Comparison of ENCODE assay signal across 8 mouse cellular contexts in genomic region chr7:45628364-45629294, GRCm38 (mm10). TPM values are rescaled to one million over a fixed set of nuclear protein-coding genes. Genes with fewer than 3 reads are reported as not detected.
DNase-seq lines count a peak whose midpoint lies in the region; ATAC-seq and TF ChIP-seq lines count a peak whose summit lies in the region.

No protein-coding gene starts in this region.

- TF ChIP-seq CTCF in gastrocnemius, adult 2 months (IDR thresholded peaks at IDR 0.05): peak; percentile 97

- WGBS in hindbrain, embryonic 16.5 days: under 1% methylated on average over 88 of the region's 105 CpGs

- H3K27ac ChIP-seq in gastrocnemius, adult 2 months: peak overlapping the region; percentile 86
- peak overlapping the region; percentile 82 for H3K27ac ChIP-seq in hindbrain, embryonic 16.5 days (ENCODE audit: low read depth, low read length)

- DNase-seq in ZHBTc4 (ENCODE audit: low read depth, low spot score): peak; percentile 96
- peak; percentile 74 to 93 for DNase-seq in cerebellum, postnatal 4 days (ENCODE audit: low spot score in 2 of 2)
- peak; percentile 95 for DNase-seq in gastrocnemius, adult 2 months
- DNase-seq in left cerebral cortex, adult 18-20 months (ENCODE audit: low spot score in 2 of 2): peak; percentile 84 to 87
- peak; percentile 94 for DNase-seq in lung, postnatal 4 days
- DNase-seq in retina, postnatal 1 day: peak; percentile 93
- peak; percentile 85 to 87 for DNase-seq in thymus, postnatal 36 days

- no peaks in the 10 kb centered on the region for H3K36me3 ChIP-seq in hindbrain, embryonic 16.5 days (ENCODE audit: control insufficient read depth, insufficient read depth, low read length)

- intact Hi-C loops in gastrocnemius, adult 2 months (cut with DNase I): no loop called here

- peak; percentile 89 for ATAC-seq in hindbrain, embryonic 16.5 days

- no peaks in the 10 kb centered on the region for H3K9me3 ChIP-seq in hindbrain, embryonic 16.5 days (ENCODE audit: control insufficient read depth, low read length)

- peaks cover 9% of the 10 kb centered on the region for H3K4me1 ChIP-seq in hindbrain, embryonic 16.5 days (ENCODE audit: control insufficient read depth, insufficient read depth, low read depth, low read length)

- peak overlapping the region; percentile 84 for H3K4me2 ChIP-seq in hindbrain, embryonic 16.5 days (ENCODE audit: low read length)

- 0 out of 2 replicates have a peak, but pooled peaks cover 2% of the 10 kb centered on the region for H3K27me3 ChIP-seq in hindbrain, embryonic 16.5 days (replicated peaks; ENCODE audit: control insufficient read depth, insufficient read depth, low read length)

- H3K4me3 ChIP-seq in gastrocnemius, adult 2 months: peak overlapping the region; percentile 88
- H3K4me3 ChIP-seq in hindbrain, embryonic 16.5 days (ENCODE audit: low read length): peak overlapping the region; percentile 51

- H3K9ac ChIP-seq in hindbrain, embryonic 16.5 days (ENCODE audit: low read depth, low read length): peak overlapping the region; percentile 75

RNA-seq across cellular contexts. Expression of gene Rasip1, which starts 1.3 kb away (rescaled TPM):
- 1 to 10 TPM; 5.7 to 8.0 TPM for total RNA-seq in gastrocnemius, adult 2 months (2021)
- 16.7 and 17.5 TPM in 2 replicates for polyA plus RNA-seq in hindbrain, embryonic 16.5 days (2015; fragmentation: Nextera tagmentation; extraction: Ambion mirVana)
- 1 to 10 TPM; 6.4 to 7.9 TPM for total RNA-seq in left cerebral cortex, adult 18-20 months (2021)

RNA-seq across cellular contexts. Expression of gene Izumo1, which starts 7.0 kb away (rescaled TPM):
- under 1 TPM in 1 of 2 experiments, not detected in 1; 0.20 TPM for total RNA-seq in gastrocnemius, adult 2 months (2021)
- not detected in 2 replicates for polyA plus RNA-seq in hindbrain, embryonic 16.5 days (2015; fragmentation: Nextera tagmentation; extraction: Ambion mirVana)
- total RNA-seq in left cerebral cortex, adult 18-20 months (2021): under 1 TPM in 1 of 2 experiments, not detected in 1; 0.21 TPM

RNA-seq across cellular contexts. Expression of gene Mamstr, which starts 11.1 kb away (rescaled TPM):
- total RNA-seq in gastrocnemius, adult 2 months (2021): 10 to 100 TPM; 18.7 to 44.9 TPM
- polyA plus RNA-seq in hindbrain, embryonic 16.5 days (2015; fragmentation: Nextera tagmentation; extraction: Ambion mirVana): 2.9 and 5.2 TPM in 2 replicates
- 1 to 10 TPM; 2.0 to 2.6 TPM for total RNA-seq in left cerebral cortex, adult 18-20 months (2021)

RNA-seq across cellular contexts. Expression of gene Fut1, which starts 11.5 kb away (rescaled TPM):
- total RNA-seq in gastrocnemius, adult 2 months (2021): not detected
- not detected in 2 replicates for polyA plus RNA-seq in hindbrain, embryonic 16.5 days (2015; fragmentation: Nextera tagmentation; extraction: Ambion mirVana)
- total RNA-seq in left cerebral cortex, adult 18-20 months (2021): not detected

RNA-seq across cellular contexts. Expression of gene Fgf21, which starts 13.3 kb away (rescaled TPM):
- total RNA-seq in gastrocnemius, adult 2 months (2021): not detected
- polyA plus RNA-seq in hindbrain, embryonic 16.5 days (2015; fragmentation: Nextera tagmentation; extraction: Ambion mirVana): not detected in 2 replicates
- total RNA-seq in left cerebral cortex, adult 18-20 months (2021): not detected

Comparison
In these comparisons a context has a peak if more than half of its experiments do, and no peak if none do; other contexts are left out.
1. Peak in every context shown above with its lines: DNase-seq, ATAC-seq, H3K4me3 ChIP-seq and H3K27ac ChIP-seq.
2. RNA of gene Mamstr, which starts 11.1 kb away (total RNA-seq): 18.7 to 44.9 TPM in gastrocnemius, adult 2 months; 2.0 to 2.6 TPM in left cerebral cortex, adult 18-20 months; every median in the first group is over 4 times any median in the second.